Mouse (Mus musculus): ENCODE results near the gene Ccdc159. TPM values are rescaled to one million over a fixed set of nuclear protein-coding genes. Genes with fewer than 3 reads are reported as not detected.

The Ccdc159 gene
- total and polyA plus RNA-seq, 3 experiments = 3.0 to 4.9 (median 3.4) TPM

DNA sequence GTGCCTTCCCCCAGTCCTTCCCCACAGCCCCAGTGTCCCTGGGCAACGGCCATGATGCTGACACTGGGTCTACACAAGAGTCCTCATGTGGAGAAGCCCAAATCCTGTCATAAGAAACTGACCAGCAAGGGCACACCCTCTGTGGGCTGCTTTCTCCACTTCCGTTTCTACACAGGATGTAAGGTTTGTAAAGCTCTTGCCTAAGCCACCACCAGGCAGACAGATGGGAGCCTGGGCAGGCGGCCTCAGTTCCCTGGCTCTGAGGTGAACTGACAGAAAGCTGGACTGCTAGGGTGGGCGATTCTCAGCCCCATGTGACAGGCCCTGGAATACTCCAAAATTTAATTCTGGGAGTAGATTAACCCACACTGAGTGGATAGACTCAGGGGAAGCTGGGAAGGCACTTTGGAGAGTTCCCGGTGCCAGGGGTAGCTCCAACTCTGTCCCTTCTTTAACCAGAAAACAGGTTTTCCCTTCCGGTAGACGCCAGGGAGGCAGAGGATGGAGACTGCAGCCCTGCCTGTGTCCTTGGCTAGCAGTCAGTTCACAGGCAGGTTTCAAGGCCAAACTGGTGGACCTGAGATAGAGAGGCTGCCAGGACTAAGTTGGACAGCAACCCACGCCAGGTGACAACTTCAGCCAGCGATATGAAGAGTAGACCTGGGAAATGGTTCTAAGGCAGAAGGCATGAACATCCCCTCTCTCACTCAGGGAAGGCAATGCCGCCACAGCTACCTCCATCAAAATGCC lies 17.6 kb upstream of the Ccdc159 start:
- Histone ChIP-seq H3K27ac (no peak overlapping the region), H3K4me3 (no peak overlapping the region), H3K27me3 (ENCODE audit: control insufficient read depth, insufficient read depth, low read length) (no peaks in the 10 kb centered on the region), H3K36me3 (ENCODE audit: control insufficient read depth, insufficient read depth, low read length) (no peaks in the 10 kb centered on the region), H3K4me1 (ENCODE audit: control insufficient read depth, insufficient read depth, low read length) (no peaks in the 10 kb centered on the region), H3K79me2 (replicated peaks; ENCODE audit: control insufficient read depth, insufficient read depth, low read length) (no peaks in the 10 kb centered on the region), H3K9ac (ENCODE audit: low read depth, low read length) (no peak overlapping the region)
- WGBS = 68% methylated on average over 10 of the region's 10 CpGs
- no peak for DNase-seq
- no peak for TF ChIP-seq EP300 (IDR thresholded peaks at IDR 0.05; ENCODE audit: insufficient read depth, low read depth, low read length)
- intact Hi-C loops (cut with DNase I) = no loop called here

DNA sequence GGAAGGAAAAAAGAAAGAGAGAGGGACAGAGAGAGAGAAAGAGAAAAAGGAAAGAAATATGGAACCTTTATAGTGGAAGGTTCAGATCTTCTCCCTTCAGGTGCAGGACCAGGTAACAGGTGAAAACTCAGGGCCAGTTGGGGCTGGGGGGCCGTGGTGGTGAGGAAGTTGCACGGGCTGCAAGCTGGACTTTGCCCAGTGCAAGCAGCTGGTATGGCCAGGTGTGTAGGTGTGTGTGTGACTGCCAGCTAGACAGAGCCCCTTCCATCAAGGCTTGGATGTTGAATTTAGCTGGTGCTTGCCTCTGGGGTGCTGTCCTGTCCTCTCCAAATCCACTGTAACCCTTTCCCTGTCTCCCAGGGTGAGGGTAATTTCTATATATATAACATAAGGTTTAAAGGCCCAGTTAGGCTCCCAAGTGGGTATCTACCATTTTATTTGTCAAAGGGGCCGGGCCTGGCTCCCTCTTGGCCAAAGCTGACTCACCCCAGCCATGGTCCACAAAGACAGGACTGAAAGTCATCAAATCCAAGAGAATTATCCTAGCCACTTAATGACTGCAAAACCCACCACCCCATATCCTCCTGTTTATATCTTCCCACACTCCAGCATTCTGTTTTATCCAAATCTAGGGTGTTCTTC lies 10.3 kb upstream of the Ccdc159 start:
- H3K27me3 ChIP-seq (ENCODE audit: control insufficient read depth, insufficient read depth, low read length) = no peaks in the 10 kb centered on the region
- DNase-seq = no peak
- no peak overlapping the region for H3K9ac ChIP-seq (ENCODE audit: low read depth, low read length)
- intact Hi-C loops (cut with DNase I) = no loop called here
- TF ChIP-seq EP300 (IDR thresholded peaks at IDR 0.05; ENCODE audit: insufficient read depth, low read depth, low read length) (no peak), CTCF (IDR thresholded peaks at IDR 0.05) (no peak), POLR2A (IDR thresholded peaks at IDR 0.05; ENCODE audit: insufficient read depth, low read depth, low read length) (no peak)
- H3K36me3 ChIP-seq (ENCODE audit: control insufficient read depth, insufficient read depth, low read length) = no peaks in the 10 kb centered on the region
- no peak overlapping the region; the same call in 1 of the 2 replicates for H3K27ac ChIP-seq
- H3K79me2 ChIP-seq (replicated peaks; ENCODE audit: control insufficient read depth, insufficient read depth, low read length) = no peaks in the 10 kb centered on the region
- H3K4me3 ChIP-seq = peak overlapping the region; percentile 70
- WGBS = 82% methylated on average over 3 of the region's 3 CpGs
- no peaks in the 10 kb centered on the region for H3K4me1 ChIP-seq (ENCODE audit: control insufficient read depth, insufficient read depth, low read length)

DNA sequence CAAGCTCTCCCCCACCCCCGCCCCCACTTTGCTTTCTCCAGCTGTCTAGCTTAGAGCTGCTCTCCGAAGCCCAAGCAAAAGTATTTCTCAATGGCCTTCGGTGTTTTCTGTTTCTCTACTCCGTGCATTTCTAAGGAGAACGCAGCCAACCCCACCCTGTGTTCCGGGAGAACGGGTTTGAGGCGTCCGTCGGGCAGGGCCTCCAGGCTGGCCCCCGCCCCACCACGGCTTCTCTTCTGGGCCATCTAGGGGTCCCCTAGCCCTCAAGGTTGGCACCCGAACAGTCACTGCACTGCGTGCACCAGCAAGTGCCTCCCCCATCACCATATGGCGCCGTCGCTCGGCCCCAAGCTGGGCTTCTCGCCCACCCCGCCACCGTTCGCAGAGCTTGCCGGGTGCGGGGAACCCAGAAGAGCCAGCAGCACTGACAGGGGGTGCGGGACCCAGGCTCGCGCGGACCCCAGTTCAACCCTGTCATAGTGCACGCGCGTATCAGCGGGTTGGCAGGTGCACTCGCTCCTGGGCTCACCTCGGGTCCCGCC lies 9.7 kb upstream of the Ccdc159 start:
- intact Hi-C loops (cut with DNase I) = no loop called here
- Histone ChIP-seq H3K27me3 (ENCODE audit: control insufficient read depth, insufficient read depth, low read length) (no peaks in the 10 kb centered on the region), H3K9ac (ENCODE audit: low read depth, low read length) (peak overlapping the region; percentile 83), H3K27ac (peak overlapping the region; percentile 83), H3K4me3 (peak overlapping the region; percentile 70), H3K4me1 (ENCODE audit: control insufficient read depth, insufficient read depth, low read length) (no peaks in the 10 kb centered on the region), H3K36me3 (ENCODE audit: control insufficient read depth, insufficient read depth, low read length) (no peaks in the 10 kb centered on the region), H3K79me2 (replicated peaks; ENCODE audit: control insufficient read depth, insufficient read depth, low read length) (no peaks in the 10 kb centered on the region)
- peak in 1 of 2 experiments; percentile 66 for DNase-seq
- TF ChIP-seq CTCF (IDR thresholded peaks at IDR 0.05) (no peak), POLR2A (IDR thresholded peaks at IDR 0.05; ENCODE audit: insufficient read depth, low read depth, low read length) (no peak), EP300 (IDR thresholded peaks at IDR 0.05; ENCODE audit: insufficient read depth, low read depth, low read length) (no peak)
- WGBS = 3% methylated on average over 35 of the region's 35 CpGs

DNA sequence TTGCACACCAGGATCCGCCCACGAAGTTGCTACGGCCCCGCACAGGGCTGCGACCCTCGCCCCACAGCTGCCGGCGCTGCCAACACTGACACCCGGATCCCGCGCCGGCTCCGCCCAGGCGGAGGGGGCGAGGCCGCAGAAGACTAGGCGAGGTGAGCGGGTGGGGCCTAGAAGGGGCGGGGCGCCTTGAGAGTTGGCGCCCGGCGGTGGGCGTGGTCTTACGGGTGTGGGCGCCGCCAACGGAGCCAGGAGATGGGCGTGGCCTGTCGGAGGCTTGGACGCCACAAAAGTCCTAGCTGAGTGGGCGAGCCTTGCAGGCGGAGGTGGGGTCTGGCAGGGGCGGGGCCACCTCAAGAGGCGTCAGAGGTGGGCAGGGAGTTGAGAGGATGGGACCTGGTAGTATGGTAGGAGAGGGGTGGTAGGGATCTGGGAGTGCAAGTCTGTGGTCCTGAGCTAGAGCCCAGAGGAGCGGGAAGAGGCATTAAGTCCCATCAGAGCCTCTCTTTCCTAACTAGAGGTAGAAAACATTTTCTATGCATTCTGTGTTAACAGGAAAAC lies 9.2 kb upstream of the Ccdc159 start, which contains the start of gene Rab3d:
Gene Rab3d (minus strand): TSS at position 158 of the 558 bp plus-strand sequence.
- TF ChIP-seq CTCF (IDR thresholded peaks at IDR 0.05) (no peak), EP300 (IDR thresholded peaks at IDR 0.05; ENCODE audit: insufficient read depth, low read depth, low read length) (no peak), POLR2A (IDR thresholded peaks at IDR 0.05; ENCODE audit: insufficient read depth, low read depth, low read length) (peak; percentile 48; the same call in 1 of the 2 replicates)
- peak; percentile 95 to 97 for DNase-seq
- Histone ChIP-seq H3K27ac (peak within 1 kb of the TSS; percentile 83), H3K79me2 (replicated peaks; ENCODE audit: control insufficient read depth, insufficient read depth, low read length) (no peaks in the 10 kb centered on the region), H3K27me3 (ENCODE audit: control insufficient read depth, insufficient read depth, low read length) (no peaks in the 10 kb centered on the region), H3K36me3 (ENCODE audit: control insufficient read depth, insufficient read depth, low read length) (no peaks in the 10 kb centered on the region; the same call in 1 of the 2 replicates), H3K4me3 (peak within 1 kb of the TSS; percentile 70), H3K4me1 (ENCODE audit: control insufficient read depth, insufficient read depth, low read length) (peaks cover 4% of the 10 kb centered on the region), H3K9ac (ENCODE audit: low read depth, low read length) (peak within 1 kb of the TSS; percentile 83)
- WGBS = under 1% methylated on average over 36 of the region's 36 CpGs
- intact Hi-C loops (cut with DNase I) = no loop called here

DNA sequence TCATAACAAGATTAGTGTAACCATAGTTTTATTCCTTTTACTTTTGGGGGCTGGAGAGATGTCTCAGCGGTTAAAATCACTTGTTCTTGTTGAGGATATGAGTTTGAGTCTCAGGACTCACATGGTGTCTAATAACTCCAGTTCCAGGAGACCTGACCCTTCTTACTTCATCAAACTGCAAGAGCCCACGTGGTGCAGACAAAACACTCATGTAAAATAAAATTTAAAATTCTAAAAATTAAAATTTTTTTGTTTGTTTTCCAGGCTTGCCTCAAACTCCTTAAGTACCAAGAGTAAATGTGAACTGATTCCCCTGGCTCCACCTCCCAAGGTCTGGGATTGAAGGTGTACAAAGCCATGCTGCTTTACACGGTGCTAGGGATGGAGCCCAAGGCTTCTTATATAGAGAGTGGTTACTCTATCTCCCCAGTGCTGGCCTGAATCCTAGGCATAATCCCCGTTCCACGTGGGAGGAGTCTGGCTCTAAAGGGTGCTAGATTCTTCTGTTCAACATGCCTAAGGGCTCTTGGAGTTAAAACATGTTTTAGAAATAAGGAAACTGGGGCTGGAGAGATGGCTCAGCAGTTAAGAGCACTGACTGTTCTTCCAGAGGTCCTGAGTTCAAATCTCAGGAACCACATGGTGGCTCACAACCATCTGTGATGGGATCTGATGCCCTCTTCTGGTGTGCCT lies 8.4 kb upstream of the Ccdc159 start:
- Histone ChIP-seq H3K4me3 (peak overlapping the region; percentile 70), H3K9ac (ENCODE audit: low read depth, low read length) (no peak overlapping the region), H3K27ac (peak overlapping the region; percentile 60; the same call in 1 of the 2 replicates), H3K27me3 (ENCODE audit: control insufficient read depth, insufficient read depth, low read length) (no peaks in the 10 kb centered on the region), H3K4me1 (ENCODE audit: control insufficient read depth, insufficient read depth, low read length) (peaks cover 7% of the 10 kb centered on the region), H3K36me3 (ENCODE audit: control insufficient read depth, insufficient read depth, low read length) (peaks cover 3% of the 10 kb centered on the region; the same call in 1 of the 2 replicates), H3K79me2 (replicated peaks; ENCODE audit: control insufficient read depth, insufficient read depth, low read length) (no peaks in the 10 kb centered on the region)
- 21% methylated on average over 5 of the region's 5 CpGs for WGBS
- intact Hi-C loops (cut with DNase I) = no loop called here
- TF ChIP-seq POLR2A (IDR thresholded peaks at IDR 0.05; ENCODE audit: insufficient read depth, low read depth, low read length) (no peak), CTCF (IDR thresholded peaks at IDR 0.05) (no peak), EP300 (IDR thresholded peaks at IDR 0.05; ENCODE audit: insufficient read depth, low read depth, low read length) (no peak)
- no peak for DNase-seq

All from heart, adult 2 months (tissue).